Mouse (Mus musculus) small intestine, adult 2 months (tissue): Measurements from ENCODE around the gene Ccer2.

Source experiments
- CTCF ChIP-seq: fragments of 200-500 bp; IDR thresholded peaks from 2 replicates; pipeline ENCODE4 v1.5.1; 2012; ENCODE audit warnings: low read depth, mild to moderate bottlenecking, control low read depth, inconsistent platforms, low read length, moderate library complexity, mixed read lengths; ENCODE audit not compliant: insufficient replicate concordance, insufficient read length; ENCODE audit errors: extremely low read depth
- POLR2A ChIP-seq: fragments of 200-500 bp; IDR thresholded peaks from 2 replicates; pipeline ENCODE4 v1.6.1; 2012; ENCODE audit warnings: low read depth, mild to moderate bottlenecking, control low read depth, inconsistent platforms, low read length, moderate library complexity

DNA sequence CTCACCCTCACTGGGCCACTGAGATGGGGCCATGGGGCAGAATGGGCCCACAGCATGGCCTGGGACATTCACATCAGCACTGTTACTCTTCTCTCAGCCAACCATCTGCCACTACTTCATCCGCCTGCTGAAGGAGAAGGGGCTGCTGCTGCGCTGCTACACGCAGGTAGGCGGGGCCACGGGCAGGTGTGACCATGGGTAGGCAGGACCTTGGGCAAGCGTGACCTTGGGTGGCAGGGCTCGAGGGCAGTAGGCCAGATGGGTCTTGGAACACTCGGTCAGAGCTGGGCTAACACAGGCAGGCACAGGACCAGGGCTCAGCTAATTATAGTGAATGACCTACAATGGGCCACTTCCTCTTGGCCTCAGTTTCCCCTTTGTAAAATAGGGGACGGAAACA is 22.9 kb downstream of the Ccer2 start:
- TF ChIP-seq POLR2A (no peak), CTCF (no peak)
